Mouse (Mus musculus): ENCODE measurements around the gene Gm45837. TPM values are rescaled to one million over a fixed set of nuclear protein-coding genes. Genes with fewer than 3 reads are reported as not detected.

Gene Gm45837
- polyA plus RNA-seq, 2 experiments from 2014 or later: 33.3 TPM; not detected in 1

DNA sequence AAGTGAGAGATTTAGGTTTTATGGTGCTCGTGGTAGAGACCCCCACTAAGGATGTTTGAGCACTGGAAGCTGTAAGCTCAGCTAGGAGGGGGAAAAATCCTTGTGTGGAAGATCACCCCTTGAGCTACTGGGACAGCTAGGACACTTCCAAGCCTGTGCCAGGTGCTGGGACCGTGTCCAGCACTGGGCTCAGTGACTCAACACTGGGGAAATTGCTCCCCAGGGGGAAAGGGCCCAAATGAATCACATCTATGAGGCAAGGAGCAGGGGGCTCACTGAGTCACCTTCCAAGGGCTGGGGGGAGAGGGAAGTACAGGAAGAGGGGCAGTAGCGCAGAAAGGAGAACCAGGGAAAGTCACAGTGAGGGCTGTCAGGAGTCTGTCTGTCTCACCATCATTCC, 39.2 kb downstream of the Gm45837 start:
- ATAC-seq: no peak

GRCm38 (mm10) chr7:101450422-101451401, 40.0 kb downstream of the Gm45837 start:
- ATAC-seq: peak; percentile 90

GRCm38 (mm10) chr7:101452669-101453068, 42.0 kb downstream of the Gm45837 start:
- ATAC-seq: no peak

DNA sequence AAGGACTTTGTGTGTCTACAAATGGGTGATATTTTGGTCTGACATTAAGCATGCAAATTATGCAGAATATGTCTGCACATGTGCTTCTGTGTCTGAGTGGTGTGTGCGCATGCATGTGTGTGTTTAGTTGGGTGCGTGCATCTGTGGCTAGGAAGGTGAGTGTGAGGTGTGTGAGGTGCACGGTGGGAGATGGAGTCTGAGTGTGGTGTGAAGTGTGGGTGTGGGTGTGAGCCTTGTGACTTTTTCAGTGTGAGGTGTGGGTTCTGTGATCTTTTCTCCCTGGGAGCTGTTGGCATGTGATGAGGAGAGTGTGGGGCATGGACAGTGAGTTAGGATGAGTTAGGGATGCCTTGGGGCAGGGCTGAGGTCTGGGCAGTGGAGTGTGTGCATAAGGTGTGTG, 42.6 kb downstream of the Gm45837 start:
- ATAC-seq: no peak

GRCm38 (mm10) chr7:101453725-101454124, 43.0 kb downstream of the Gm45837 start:
- no peak for ATAC-seq

DNA sequence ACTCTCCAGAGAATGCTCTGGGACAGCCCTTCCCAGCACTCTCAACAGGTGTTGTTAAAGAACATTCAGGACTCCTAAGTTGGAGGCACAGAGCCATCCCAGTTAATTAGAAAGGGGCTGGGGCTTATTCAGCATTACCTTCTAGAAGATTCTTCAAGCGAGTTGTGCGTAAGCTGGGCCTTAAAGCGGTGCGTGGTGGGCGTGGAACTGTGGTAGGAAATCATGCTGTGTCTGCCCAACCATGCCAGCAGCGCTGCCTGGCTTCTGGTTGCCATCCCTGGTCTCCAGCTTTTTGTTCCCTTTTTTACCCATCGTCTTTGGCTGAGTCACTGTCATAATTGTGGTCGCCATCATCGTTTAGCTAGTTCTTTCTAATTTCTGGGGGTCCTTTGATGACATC, 43.8 kb downstream of the Gm45837 start:
- no peak for ATAC-seq

- ATAC-seq: no peak
These were observed 44.5 kb downstream of the Gm45837 start for GRCm38 (mm10) chr7:101455141-101455540.

- ATAC-seq: no peak
These were observed 45.6 kb downstream of the Gm45837 start for GRCm38 (mm10) chr7:101456318-101456717.

- no peak for ATAC-seq
These were observed 46.1 kb downstream of the Gm45837 start for GRCm38 (mm10) chr7:101456789-101457188.

- no peak for ATAC-seq
These were observed 46.6 kb downstream of the Gm45837 start for GRCm38 (mm10) chr7:101457283-101457682.

DNA sequence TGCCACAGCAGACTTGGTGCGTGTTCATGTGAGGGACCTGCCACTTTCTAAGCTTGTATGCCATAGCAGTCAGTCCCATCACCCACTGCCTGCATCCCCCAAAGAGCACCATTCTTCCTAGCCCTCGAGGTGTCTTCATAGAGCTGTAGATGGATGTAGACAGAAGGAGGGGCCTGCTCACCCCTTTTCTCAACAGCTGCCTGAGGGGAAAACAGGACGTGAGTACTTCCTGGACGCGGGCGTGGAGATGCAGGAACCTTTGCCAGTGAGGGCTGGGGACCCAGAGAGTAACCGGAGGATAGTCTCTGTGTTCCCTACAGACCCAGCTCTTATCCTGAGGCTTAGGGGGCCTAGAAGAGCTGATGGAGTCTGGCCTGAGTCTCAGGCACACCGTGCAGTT, 47.1 kb downstream of the Gm45837 start:
- ATAC-seq: peak; percentile 80

DNA sequence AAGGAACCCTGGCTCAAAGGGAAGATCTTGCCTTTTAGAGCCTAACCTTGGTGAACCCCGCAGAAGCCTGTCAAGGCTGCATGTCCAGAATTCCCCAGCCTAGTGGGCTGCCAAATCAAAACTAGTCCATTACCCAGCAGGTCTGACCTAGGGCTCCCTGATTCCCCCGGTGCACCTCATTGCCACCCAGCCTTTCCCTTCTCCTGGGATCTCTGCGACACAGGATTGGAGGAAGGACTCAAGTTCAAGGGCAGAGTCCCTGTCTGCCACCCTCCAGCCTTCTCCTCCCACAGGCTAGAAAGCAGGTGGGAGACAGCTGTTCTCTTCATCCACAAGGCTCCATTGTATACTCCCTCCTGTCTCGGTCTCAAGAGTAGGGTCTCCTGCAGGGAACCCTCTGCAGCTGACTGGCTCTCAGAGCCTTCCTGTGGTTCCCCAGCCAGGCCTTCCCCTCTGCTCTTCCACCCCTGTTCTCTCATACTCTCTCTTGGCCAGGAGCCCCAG, 47.6 kb downstream of the Gm45837 start:
- ATAC-seq: no peak

DNA sequence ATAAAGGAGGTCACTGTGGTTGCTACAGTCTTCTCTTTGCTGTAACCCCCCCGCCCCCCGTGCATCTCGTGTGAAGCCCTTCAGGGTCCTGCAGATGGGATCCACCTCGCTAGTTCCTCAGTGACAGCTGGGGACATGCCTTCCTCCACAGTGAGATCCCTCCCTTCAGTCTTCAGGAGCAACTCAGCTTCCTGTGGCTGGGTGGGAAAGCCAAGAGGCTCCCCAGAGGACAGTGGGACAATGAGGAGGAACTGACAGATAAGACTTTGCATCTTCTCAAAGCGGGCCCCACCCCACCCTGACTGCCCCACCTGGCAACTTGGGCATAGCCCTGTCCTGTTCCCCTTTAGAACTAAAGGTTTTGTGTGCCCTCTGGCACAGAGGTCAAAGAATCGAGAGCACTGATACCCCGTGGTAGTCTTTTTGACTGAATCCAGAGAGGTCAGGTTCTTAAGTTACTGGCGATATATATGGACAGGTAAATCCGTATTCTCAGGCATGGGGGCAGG, 48.7 kb downstream of the Gm45837 start:
- no peak for ATAC-seq

DNA sequence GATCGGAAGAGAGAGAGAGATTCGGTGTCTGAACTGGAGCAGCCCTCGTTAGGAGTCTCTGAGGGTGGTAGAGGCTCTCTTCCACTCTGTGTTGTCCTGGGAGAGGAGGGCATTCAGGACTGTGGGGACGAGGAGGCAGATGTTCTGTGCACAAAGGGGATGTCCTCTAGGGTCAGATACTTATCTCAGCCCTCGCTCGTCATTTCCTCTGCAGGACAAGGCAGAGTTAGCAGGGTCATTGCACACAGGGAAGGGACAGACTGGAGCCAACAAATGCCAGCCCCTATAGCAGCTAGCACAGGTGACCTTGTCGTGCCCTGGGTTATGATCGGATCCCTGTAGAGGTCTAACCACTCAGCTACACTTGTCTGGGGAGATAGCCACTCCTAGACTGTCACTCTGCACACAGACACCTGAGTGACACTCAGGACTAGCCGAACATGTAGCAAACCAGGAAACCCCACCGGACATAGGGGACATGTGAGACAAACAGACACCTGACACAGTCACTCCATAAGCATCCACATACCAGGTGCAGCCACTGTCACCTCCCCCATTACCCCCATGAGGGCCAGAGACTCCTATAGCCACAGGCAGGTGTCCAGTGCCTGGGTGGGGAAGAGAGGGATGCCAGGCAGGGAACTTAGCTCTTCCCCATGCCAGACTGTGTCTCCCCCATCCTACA, 49.4 kb downstream of the Gm45837 start:
- no peak for ATAC-seq

GRCm38 (mm10) chr7:101460608-101460957, 49.9 kb downstream of the Gm45837 start:
- no peak for ATAC-seq

GRCm38 (mm10) chr7:101461571-101461970, 50.9 kb downstream of the Gm45837 start:
- no peak for ATAC-seq

DNA sequence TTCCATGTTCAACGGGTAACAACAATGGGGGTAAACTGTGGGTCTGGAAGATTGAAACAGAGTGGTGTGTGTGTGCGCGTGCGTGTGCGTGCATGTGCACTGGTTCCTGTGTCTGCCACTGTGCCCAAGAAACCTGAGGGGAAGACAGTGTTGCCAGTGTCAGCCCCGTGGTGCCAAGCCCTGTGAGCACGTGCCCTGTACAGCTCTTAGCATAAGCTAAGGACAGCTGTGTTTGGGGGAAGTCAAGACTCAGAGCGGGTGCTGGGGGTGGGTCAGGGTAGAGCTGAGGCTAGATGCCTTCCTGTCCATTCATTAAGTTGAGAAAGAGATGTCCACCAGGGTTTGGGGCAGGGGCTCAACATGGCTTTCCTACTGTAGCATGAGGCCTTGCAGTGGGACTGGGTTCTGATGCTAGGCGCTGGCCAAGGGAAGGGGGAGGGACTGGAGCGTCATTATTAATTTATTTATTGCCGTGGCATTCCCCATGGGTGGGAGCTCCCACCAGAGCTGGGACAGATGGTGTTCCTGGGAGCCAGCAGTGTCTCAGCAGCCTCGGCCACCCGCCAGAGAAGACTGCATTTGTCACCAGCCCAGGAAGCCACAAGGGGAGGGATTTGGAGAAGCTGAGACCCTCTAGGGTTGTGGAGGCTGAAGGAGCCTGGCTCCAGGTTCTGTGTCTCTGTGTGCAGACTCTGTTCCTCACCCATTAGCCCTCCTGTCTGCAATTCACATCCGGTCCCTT, 51.8 kb downstream of the Gm45837 start:
- no peak for ATAC-seq

DNA sequence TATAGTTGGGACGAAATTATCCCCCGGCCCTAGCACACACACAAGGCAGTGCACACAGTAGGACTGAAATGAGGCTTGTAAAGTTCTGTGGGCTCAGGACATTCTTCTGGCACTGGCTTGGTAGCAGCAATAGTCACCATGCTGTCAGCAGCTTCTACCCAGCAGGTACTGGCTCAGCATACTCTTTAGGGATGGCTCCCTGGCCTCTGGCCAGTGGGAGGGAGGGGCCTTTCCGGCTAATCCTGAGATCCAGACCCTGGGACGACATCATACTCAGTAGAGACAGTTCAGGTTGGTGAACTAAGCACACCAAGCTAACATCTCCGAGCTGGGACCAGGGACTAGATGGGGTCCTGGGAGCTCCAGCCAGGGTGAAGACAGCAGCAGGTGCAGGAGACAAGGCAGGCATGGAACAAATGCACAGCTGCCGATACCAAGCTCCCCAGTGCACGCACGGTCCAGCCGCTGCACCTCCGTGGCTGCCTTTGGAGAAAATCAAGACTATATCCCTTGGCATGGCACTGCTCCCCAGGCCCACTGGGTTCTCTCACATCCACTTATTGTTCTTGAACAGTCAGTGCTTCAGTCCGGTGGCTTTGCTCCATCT, 53.1 kb downstream of the Gm45837 start:
- no peak for ATAC-seq

DNA sequence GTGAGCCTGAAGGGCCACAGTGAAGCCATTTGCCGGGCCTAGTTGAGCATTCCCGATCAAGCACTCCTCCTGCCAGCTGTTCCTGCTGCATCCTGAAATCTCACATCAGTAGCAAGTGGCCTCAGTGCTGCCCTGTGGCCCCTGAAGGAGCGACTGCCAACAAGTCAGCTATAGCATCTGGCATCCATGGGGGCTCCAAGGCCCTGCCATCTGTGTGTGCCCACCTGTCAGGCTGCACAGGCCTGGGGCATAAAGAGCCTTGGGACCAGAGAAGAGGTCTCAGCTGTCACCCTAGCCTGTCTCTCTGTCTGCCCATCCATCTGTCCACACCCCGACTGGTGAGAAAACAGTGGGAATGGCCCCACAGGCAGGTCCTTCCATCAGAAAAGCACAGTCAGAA, 54.2 kb downstream of the Gm45837 start:
- ATAC-seq: no peak

- ATAC-seq: no peak
These were observed 54.7 kb downstream of the Gm45837 start for GRCm38 (mm10) chr7:101465392-101465791.

DNA sequence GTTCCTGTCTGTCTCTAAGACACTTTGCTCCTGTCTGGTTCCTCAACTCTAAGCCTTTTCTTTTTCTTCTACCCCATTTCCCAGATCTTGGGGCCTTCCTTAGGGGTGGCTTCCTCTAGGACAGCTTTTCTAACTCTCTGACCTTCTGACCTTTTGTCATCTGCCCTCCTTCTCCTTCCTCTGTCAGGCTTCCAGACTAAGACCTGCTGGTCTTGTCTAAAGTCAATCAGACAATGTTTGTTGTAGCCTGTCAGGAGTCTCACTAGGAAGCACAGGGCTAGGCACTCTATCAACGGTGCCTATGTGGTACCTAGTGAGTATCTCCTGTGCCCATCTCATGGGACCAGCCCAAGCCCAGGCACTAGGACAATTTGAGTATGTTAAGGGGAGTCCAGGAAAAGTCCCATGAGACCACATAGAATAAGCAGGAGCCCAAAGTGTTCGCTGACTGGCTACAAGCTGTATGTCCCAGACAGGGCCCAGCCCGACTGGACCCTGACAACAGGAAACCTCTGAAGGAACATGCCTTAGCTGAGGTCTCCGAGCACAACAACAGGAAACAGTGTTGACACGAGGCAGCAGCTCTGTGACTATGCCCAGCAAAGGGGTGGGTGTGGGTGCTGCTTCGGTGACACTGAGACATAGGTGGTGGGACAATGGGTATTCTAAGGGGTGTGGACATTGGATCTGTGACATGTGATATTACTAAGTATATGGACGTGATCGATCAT, 55.3 kb downstream of the Gm45837 start:
- ATAC-seq: peak; percentile 79

Measured in CD4-positive, CD25-positive, alpha-beta regulatory T cell, adult 4 months (primary cell).